Mouse (Mus musculus): ENCODE measurements around the gene Hadh. TPM values are rescaled to one million over a fixed set of nuclear protein-coding genes. Genes with fewer than 3 reads are reported as not detected.

Hadh gene
- total and polyA plus RNA-seq, 3 experiments = 39.1 to 66.9 TPM; not detected in 1

DNA sequence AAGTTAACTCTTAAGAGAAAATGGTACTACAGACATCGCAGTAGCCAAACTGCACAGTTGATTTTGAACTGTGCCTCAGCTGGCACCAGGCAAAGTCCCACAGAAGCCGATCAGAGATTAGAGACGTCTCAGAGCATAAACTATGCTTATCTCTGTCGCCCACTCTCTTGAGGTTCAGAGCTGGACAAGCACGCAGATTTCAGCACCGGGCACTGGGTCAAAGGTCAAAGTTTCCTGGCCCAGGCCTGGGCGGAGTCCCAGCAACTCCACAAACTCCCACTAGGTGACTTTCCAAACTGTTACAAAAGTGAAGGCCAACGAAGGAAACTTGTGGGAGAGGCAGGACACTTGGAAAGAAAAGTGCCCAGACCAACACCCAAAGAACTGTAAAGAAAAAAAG is 744 bp downstream of the Hadh start (continued):
- TF ChIP-seq MAFK (IDR thresholded peaks at IDR 0.05; ENCODE audit: borderline replicate concordance, low read depth, low read length) (0 out of 2 replicates have a peak, but pooled peaks have one; percentile 16), CHD2 (IDR thresholded peaks at IDR 0.05; ENCODE audit: low read length) (no peak), EP300 (IDR thresholded peaks at IDR 0.05; ENCODE audit: low read depth in 1 of 2, low read length in 2 of 2) (peak; percentile 51 to 72), JUND (IDR thresholded peaks at IDR 0.05; ENCODE audit: low read depth, low read length) (no peak), MAZ (IDR thresholded peaks at IDR 0.05; ENCODE audit: low read depth, low read length) (no peak), ETS1 (IDR thresholded peaks at IDR 0.05; ENCODE audit: low read depth, low read length) (peak; percentile 77), MXI1 (IDR thresholded peaks at IDR 0.05; ENCODE audit: low read depth, low read length) (no peak), USF2 (IDR thresholded peaks at IDR 0.05; ENCODE audit: borderline replicate concordance in 1 of 2, insufficient read depth in 1 of 2, low read depth in 1 of 2, low read length in 2 of 2) (no peak), MYB (IDR thresholded peaks at IDR 0.05; ENCODE audit: low read depth, low read length) (no peak), GABPA (IDR thresholded peaks at IDR 0.05; ENCODE audit: low read depth, low read length) (no peak), ZMIZ1 (IDR thresholded peaks at IDR 0.05; ENCODE audit: low read depth, low read length) (no peak), NRF1 (IDR thresholded peaks at IDR 0.05; ENCODE audit: insufficient read depth, low read depth, low read length, poor library complexity, severe bottlenecking) (no peak), MYC (IDR thresholded peaks at IDR 0.05; ENCODE audit: low read depth, low read length) (no peak), SIN3A (IDR thresholded peaks at IDR 0.05; ENCODE audit: low read length) (0 out of 2 replicates have a peak, but pooled peaks have one; percentile 10), ELF1 (IDR thresholded peaks at IDR 0.05; ENCODE audit: low read depth, low read length) (no peak), ZNF384 (IDR thresholded peaks at IDR 0.05; ENCODE audit: low read depth, low read length) (no peak), POLR2AphosphoS2 (IDR thresholded peaks at IDR 0.05; ENCODE audit: low read length) (no peak)

DNA sequence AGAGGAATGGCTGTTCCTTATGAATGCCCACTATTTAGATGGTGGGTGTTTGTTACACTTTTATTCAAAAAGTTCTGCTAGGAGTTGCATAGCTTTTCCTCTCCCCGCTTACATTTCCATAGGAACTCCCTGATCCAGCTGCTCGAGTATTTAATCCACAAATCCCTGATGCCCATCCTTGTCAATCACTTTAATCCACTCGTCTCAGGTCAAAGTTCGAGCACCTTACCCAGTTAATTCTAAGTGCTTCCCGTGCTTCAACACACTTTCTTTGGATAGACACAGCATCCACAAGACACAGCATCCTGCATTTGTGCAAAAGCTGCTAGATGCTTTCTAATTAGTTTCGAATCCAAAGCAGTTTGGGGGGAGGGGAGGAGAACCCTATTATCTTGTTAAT is 1.5 kb downstream of the Hadh start:
- Histone ChIP-seq H3K9ac (ENCODE audit: control insufficient read depth, low read depth, low read length, poor library complexity, severe bottlenecking) (no peak overlapping the region), H3K27ac (ENCODE audit: control insufficient read depth, low read depth, low read length) (no peak overlapping the region), H3K27me3 (ENCODE audit: control insufficient read depth in 1 of 2, insufficient read depth in 2 of 2, low read length in 2 of 2) (no peaks in the 10 kb centered on the region), H3K4me3 (ENCODE audit: control insufficient read depth in 1 of 2, insufficient read depth in 1 of 2, low read depth in 2 of 2, low read length in 2 of 2) (no peak overlapping the region), H3K9me3 (replicated peaks; ENCODE audit: insufficient read depth, low read length) (no peaks in the 10 kb centered on the region), H3K4me1 (ENCODE audit: control insufficient read depth in 1 of 2, insufficient read depth in 2 of 2, low read length in 2 of 2) (peaks cover 4 to 8% of the 10 kb centered on the region in 2 experiments; a peak in 3 of 4 replicates), H3K36me3 (ENCODE audit: control insufficient read depth in 1 of 2, insufficient read depth in 2 of 2, low read length in 2 of 2) (peaks cover 0 to 8% of the 10 kb centered on the region in 2 experiments; a peak in 2 of 4 replicates), H3K79me2 (ENCODE audit: control insufficient read depth, insufficient read depth, low read length, poor library complexity) (no peaks in the 10 kb centered on the region; the same call in 1 of the 2 replicates)
- DNase-seq (ENCODE audit: low read depth, low spot score) = no peak
- TF ChIP-seq POLR2A (IDR thresholded peaks at IDR 0.05; ENCODE audit: control insufficient read depth in 1 of 2, insufficient read depth in 1 of 2, low read depth in 1 of 2, low read length in 2 of 2, poor library complexity in 1 of 2) = no peak
- TF ChIP-seq BHLHE40 (IDR thresholded peaks at IDR 0.05; ENCODE audit: borderline replicate concordance, low read depth, low read length) = no peak
- no peak for TF ChIP-seq RAD21 (IDR thresholded peaks at IDR 0.05; ENCODE audit: low read depth, low read length)

Measured in MEL (cell line).